Mouse (Mus musculus) Muller cell, postnatal 12 days (primary cell): Measurements from ENCODE around the gene Mef2d.

Experiments used
- DNase-seq: peaks from one replicate; pipeline ENCODE4 v3.0.0-alpha.2; 2015; ENCODE audit errors: inconsistent ontology term

Mef2d gene

DNA sequence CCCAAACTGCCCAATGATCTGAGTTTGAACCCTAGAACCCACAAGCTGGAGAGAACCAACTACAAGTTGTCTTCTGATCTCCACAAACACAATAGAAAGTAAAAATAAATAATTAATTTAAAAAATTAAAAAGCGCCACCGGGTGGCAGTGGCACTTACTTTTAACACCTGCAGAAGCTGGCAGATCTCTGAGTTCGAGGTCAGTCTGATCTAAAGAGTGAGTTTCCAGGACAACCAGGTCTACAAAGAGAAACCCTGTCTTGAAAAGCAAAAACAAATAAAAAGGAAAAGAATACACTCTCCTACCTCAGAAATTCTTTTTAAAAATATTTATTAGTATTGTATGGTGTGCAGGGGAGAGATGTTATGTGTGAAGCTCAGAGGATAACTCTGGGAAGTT is 4.4 kb upstream of the Mef2d start:
- peak; percentile 66 for DNase-seq

DNA sequence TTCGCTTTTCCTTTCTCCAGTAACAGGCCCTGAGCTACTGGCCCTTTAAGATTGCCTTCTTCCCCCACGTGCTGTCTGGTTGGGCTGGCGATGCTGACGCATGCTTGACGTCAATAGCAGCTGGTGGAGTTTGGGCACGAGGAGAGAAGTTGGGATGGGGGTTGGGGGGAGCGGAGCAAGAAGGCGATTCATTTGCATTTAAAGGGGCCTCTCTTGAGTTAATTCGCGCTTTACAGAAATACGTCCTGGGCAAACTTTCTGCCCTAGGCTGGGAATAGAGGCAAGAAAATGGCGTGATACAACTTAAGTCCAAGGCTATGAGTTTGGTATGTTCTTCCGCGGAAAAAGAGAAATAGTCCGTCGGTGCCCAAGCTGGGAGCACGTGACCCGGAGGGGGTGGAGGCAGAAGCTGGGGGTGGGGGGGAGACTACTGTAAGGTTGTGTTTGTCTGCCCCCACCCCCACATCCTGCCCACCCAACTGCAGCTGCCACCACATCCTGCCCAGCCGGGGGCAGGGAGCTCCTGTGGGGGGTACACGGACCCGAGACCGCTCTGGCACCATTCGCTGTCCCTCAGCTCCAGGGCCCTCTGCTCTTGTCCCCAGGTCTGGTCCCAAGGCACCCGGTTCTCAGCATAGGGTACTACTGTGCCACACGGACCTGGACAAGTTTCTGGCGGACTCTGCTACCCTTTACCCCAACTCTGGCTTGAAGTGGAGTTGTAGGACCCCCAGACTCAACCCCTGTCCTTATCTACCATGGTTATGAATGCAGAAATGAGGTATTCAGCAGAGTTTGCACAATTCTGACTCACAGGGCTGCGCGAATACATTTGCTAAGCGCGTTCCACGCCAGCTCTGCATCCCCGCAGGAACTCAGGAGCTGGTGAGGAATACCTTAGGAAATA is 3.6 kb upstream of the Mef2d start:
- DNase-seq, result peak; percentile 98

DNA sequence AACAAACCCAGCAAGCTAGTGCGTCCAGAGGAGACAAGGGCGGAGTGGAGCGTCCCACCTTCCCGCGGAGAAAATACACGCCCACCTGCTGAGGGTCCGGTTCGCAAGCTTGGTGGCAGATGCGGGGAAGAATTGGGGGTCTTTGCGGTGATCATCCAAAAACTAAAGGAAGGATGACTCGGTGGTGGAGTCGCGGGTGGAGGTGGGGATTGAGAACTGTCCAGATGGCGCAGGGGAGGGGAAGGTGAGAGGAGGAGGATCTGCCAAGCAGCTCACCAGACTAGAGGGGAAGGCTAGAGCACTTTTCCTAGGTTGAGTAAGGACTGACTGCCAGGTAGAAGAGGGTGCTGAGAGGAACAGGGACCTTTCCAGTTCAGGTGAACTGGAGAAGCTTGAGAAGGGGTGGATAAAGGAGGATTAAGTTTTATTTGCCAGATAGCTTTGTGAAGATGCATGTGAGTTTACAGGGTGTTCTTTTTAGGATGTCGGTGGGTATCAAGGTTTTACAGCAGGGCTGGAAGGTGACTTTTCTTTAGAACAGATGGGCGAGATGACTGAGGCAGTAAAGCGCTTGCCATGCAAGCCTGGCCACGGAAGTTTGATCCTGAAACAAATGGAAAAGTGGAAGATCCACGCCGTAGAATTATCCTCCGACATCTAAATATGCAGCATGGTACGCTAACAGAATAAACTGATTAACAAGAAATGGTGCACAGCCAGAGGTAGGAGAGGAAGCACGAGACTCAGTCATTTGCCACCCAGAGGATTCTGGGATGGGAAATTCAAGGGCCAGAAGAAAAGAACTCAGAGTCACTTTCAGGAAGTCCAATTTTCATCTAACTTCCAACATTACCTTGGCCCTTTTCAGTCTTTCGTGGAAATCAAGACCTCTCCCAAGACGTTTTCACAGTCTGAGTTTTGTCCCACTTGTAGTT is 2.7 kb upstream of the Mef2d start:
- DNase-seq, result no peak

DNA sequence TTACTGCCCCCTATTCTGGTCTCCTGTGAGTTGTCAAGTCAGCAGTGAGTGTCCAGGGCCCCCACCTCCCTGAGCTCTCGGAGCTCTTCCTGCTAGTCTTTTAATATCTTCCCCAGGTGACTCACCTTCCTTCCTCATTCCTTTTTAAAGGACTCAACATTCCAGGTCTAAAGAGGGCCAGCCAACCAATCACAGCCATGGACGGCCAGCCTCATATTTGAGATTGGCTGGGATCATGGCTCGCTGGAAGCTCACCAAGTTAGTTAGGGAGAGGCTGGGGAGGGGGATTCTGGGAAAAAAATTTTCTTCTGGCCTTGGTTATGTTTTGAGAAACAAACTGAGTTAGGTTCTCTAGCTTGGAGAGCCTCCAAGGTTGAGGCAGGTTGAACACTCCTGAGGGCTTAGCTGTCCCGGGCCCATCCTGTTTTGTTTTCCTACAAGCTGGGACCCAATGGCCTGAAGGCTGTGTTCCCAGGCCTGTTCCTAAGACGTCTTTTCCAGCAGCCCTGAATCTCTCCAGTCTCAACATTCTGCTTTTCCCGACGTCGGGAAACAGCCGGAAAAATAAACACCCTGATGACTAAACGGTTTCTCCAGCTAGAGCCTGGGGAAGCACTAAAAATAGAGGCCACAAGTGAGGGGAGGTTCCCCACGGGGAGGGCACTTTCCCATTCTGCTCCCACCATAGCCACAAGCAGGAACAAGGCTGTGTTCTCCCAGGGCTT is 1.8 kb upstream of the Mef2d start:
- DNase-seq, result no peak

DNA sequence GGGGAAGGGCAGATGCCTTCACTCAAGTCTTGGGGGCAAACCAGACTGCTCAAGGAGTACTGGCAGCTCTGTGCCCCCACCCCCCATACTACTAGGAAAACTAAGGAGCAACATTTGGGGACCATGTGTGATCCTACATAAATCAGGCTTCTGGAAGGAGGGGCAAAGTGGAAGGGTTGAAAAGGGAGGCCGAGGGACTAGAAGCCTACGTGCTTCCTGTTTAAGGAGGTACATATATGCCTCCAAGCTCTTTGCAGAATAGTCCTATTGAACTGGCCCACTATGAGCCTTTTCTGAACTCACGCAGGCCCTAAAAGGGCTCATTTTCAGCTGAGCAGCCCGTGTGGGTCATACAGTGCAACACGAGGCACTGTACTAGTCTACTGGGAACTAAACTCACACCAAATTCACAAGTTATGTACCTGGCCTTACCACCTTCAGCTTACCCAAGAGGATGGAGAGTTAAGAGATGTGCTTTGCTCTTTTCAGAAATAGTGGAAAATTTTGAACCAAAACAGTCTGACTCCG is 1.2 kb upstream of the Mef2d start:
- DNase-seq, result no peak

DNA sequence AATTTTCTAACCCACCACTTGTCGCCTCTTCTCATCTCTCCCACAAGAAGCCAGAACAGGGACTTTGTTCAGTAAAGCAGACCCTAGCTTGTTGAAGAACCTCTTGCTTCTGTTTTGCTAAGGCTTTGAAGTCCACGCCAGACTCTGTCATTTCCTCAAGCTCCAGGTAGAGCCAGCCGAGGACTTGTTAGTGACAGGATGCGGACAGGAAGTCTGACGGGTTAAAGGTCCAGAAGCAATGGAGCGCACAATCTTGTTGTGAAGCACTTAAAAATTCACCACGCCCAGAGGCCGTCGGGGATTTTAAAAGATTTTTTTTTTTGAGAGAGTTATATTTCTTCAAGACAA is 759 bp upstream of the Mef2d start:
- peak; percentile 33 for DNase-seq

DNA sequence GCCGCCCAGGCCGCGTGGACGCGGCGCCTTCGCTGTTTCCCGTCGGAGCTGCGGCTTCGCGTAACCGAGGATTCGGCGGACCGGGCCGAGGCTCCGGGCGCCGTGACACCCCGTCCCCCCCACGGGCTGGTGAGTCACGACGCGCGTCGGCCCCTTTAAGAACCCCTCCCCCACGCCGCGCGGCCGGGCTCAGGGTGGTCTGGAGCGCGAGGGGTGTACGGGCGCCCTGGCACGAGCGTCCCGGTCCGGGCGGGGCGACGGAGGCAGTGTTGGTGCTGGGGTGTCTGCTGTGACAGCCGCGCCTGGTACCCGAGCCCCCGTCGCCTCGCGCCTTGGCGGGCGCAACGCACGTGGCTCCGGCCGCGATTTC is 359 bp downstream of the Mef2d start:
- no peak for DNase-seq

DNA sequence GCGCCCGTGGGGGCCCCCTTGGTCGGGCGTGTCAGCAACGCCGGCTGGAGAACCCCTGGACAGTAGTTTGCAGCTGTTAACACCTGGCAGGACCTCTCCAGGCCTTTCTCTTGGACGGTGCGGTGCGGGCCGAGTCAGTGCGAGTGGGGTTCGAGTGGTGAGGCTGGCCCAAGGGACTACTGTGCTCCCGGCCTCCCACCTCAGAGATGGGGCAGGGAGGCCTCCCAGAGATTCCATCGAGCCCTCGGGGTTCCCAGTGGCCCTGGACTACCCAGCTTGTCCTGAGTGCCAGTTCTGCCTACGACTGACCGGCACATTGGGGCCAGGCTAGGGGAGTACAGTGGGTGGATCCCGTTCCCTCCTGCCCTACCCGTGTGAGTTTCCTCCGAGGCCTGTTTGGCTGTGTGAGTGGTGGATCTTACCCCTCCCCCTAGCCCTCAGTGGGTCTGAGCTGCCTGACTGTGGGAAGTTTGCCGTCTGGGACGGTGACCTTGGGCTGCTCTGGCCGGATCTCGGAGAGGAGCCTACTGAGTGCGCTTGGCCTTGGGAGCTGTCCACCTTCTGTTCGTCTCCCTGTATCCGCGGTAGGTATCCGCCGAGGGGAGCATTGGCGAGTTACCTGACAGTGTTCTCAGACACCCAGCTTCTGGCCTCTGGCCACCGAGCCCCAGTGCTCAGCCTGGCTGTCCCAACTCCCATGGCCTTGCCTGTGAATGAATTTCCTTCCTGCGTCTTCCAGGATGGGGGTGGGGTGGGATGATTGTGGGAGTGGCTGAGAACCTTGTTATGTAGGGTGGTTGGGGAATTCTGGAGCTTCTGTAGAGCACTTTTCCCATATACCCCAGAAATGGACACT is 972 bp downstream of the Mef2d start:
- DNase-seq, result peak; percentile 79

DNA sequence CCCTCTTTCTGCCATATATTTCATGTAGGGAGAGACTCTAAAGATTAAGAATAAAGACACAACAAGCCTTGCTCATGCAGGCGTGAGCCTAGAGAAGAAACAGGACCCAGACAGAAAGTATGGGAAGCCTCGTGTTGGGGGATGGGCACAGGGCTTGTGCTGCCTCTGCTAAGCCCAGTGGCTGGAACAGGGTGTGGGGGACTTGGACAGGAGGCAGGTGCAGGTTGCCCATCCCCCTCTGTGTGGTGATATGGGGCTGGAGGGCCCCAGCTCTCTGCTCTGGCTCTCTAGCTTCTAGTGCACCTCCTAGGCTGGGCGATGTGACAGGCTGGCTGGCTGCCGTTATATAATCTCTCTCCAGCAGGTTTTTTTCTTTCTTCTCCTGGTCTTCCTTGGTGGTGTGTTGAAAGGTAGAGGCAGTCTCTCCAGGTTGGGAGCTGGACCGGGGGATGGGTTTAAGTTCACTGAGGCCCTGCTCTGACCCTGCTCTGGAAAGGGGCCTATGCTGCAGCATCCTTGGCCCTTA is 1.9 kb downstream of the Mef2d start:
- DNase-seq, result no peak

DNA sequence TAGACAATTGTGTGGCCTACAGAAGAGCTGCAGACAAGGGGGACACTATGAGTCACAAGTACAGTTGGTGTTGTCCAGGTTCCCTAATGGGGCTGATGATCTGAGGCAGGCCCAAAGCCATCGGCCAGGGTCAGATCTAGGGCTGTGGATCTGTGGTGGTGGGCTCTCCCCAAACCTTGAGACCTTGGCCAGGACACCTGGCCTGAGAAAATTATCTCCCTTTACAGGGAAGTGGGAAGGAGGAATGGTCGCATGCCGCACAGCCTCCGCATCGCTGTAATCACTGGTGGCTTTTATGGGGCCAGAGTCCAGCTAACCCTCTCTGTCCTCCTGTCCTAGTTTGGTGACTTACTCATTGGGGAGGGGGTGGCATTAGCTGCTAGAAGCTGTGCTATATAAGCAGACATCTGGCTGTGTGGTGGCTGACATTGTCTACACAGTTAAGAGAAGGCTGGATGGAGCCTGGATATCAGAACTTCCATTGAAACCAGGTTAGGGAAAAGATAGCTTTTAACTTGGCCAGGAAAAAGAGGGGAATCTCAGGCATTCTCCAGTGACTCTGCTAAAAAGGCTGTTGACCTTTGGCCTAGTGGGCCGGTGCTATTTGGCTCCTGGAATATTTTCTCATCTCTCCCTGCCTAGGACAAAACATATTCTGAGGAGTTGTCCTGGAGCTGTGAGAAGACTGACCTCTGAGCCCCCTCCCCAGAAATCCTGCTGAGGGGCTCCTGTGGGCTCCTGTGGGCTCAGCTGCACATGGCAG is 2.7 kb downstream of the Mef2d start:
- DNase-seq, result no peak

DNA sequence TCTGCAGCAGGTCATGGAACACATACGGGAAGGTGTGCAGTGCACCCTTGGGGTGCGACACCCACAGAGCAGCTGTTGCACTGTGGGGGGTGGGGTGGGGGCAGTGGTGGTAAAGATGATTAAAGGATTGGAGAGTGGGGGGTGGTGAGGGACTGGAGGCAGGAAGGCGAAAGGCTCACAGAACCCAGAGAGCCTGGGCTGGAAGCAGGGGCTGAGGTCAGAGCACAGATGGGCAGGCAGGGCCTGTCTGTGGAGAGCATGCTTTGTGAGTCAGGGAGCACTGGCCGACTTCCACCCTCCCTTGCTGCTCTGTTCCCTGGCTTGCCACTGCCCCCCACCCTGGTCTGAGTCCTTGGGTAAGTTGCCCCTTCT is 3.2 kb downstream of the Mef2d start:
- peak; percentile 46 for DNase-seq

DNA sequence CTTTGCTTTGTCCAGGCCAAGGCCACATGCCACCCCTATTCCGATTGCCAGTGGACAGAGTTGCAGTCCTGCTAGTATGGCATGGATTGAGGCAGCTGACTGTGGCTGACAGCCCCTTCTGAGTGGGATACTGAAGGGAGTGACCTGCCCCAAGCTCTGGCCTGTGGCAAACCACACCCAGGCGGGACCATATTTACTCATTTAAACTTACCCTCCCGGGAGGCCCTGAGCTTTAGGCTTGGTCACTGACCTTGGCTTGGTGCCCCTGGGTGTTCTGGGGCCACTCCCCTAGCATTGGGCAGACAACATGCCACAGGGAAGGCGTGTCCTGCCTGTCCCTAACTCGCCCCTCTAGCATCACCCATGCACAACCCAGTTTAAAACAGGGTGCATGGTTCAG is 3.8 kb downstream of the Mef2d start:
- no peak for DNase-seq

DNA sequence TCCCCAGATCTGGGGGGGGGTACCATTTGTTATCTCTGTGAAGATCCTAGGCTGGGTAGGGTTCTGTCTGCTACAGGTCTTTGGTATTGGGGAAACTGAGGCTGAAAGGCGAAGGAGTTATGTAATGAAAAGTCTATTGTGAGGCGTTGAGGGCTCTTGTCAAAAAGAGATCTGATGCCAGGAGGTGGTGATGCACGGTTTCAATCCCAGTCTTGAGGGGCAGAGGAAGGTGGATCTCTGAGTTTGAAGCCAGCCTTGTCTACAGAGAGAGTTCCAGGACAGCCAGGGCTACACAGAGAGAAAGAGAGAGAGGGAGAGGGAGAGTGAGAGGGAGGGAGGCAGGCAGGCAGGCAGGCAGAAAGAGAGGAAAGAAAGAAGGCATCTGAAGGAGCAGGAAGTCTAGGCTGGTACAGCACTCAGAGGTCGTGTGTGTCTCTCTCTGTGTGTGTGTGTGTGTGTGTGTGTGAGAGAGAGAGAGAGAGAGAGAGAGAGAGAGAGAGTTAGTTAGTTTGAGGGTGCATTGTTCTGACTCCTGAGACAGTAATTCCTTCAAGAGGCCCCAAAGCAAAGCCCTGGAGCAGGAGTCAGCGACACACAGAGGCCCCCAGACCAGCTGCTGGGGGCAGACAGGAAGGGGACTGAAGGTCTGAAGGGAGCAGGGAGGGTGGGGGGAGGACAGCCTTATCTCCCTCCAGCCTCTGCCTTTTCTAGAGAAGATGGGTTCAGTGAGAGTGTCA is 4.4 kb downstream of the Mef2d start:
- no peak for DNase-seq

DNA sequence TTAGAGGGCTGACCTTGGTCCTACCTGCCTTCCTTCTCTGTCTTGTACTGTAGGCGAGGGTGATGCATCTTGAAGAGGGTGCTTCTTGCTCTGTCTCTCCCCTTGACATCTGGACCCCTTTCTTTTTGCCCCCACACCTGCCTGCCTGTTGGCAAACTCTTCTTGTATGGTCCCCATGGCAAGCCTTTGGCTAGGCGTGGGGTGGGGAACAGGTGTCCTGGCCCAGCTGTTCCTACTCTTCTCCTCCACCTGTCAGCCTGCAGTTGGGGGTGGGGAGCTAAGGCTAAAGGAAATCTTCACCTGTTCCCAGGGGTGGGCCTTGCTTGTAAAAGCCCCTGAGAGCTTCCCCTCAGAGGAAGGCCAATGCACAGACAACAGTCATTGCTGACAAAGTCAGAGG is 5.3 kb downstream of the Mef2d start:
- DNase-seq, result no peak

DNA sequence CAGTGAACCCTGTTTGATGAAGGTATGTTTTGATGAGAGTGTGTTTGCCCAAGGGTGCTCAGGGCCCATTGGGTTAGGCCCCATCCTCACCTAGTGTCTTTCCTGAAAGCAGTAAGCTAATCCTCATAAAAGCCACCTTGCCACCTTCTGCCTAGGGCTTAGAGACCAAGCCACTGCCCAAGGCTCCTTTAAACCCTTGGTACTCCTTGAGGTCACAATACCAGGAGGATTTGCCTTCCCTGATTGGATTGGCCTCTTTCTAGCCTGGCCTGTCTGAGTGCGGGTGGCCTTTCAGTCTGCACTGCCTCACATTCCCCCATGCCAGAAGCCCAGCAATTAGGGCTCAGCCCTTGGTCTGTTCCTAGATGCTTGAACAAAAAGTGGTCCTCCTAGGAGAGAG is 5.7 kb downstream of the Mef2d start:
- no peak for DNase-seq

DNA sequence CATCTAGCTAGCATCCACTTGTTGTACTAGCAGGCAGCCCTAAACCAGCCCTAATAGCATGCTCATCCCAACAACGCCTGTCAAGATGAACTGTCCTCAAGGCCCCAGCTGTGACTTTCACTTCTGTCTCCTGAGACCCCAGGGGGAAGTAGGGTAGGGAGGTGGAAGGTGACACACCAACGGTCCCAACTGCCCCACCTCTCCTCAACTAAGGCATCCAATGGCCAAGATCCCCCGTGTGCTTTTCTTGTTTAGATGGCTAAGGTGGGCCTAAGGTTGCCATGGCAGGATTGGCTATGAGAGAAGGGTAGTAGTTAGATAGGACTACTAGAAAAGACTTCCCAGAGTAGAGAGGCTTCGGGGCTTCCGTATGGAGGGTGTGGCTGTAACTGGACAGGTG is 6.2 kb downstream of the Mef2d start:
- DNase-seq, result no peak

DNA sequence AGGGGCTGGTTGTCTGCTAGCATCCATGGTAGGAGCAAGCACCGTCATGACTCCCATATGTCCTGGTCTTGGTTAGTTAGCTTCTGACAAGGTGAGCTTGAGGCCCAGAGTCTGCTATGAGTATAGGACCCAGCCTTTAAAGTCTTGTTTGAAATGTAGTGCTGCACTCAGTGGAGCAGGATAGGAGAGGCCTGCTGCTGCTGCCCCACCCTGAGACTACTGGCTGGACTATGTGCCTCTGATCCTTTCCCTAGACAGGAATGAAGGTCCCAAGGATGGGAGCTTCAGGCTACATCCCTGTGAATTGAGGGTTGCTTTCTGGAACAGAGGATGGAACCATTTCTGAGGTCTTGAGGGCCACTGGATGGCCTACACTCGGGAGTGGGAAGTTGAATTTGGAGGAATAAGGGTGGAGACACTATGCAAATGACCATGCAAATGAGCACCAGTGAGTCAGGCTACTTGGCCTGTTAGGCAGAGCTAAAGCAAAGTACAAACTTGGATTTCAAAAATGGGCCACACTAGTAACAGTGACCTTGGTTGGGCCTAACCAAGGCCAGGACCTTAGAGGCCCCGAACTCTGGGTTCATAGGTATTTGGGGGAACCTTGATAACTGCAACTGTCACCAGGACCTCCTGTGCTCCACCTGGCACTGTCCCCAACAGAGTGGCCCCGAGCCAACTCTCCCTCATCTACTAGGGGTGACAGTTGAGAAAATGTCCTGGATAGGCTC is 6.8 kb downstream of the Mef2d start:
- peak; percentile 33 for DNase-seq

DNA sequence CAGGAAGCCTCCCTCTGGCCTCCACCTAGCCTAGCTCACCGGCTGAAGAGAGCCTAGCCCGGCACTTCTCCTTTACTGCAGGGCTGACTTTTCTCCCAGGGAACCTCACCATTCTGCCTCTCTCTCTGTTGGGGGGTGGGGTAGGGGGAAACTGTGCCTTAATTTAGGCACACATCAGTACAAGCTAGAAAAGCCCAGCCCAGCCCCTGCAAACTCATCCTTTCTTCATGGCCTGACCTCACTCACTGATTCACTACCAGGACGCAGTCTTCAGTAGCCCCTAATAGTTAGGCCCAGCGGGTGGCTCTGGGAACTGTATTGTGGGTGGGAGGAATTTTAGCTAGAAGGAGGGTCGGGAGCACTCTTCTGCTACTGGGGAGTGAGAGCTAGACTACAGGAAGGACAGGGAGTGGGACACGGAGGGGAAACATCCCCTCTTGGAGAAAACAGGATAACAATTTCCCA is 7.4 kb downstream of the Mef2d start:
- no peak for DNase-seq
